In genomic region chr11:103054798-103055197, GRCm38 (mm10) we compare ENCODE assay signal across 9 mouse cellular contexts. TPM values are rescaled to one million over a fixed set of nuclear protein-coding genes. Genes with fewer than 3 reads are reported as not detected.
A peak's percentile ranks its signal among the peaks of the same experiment; 100 is the strongest.
DNase-seq lines count a peak whose midpoint lies in the region; ATAC-seq and TF ChIP-seq lines count a peak whose summit lies in the region.
"Had no signal": no experiment of that assay in that cellular context is flagged by ENCODE, and none has a peak within 500 bp of the region (broad histone marks: within the 10 kb centered on the region; RNA-seq: fewer than 3 reads in every experiment).

No protein-coding gene starts in this region.

- TF ChIP-seq POLR2A in lung, adult 2 months (IDR thresholded peaks at IDR 0.05; ENCODE audit: borderline replicate concordance, extremely low read depth, low read depth, low read length), result no peak

- 0 out of 2 replicates have a peak, but pooled peaks have one; percentile 10 for TF ChIP-seq CTCF in lung, adult 2 months (IDR thresholded peaks at IDR 0.05; ENCODE audit: insufficient read depth, low read length)

- WGBS in lung, adult 2 months, result 44% methylated on average over 6 of the region's 6 CpGs

- H3K4me3 ChIP-seq in lung, adult 2 months (replicated peaks; ENCODE audit: extremely low read depth, low read depth, low read length), result no peak overlapping the region

- H3K4me1 ChIP-seq in lung, adult 2 months (ENCODE audit: control insufficient read depth, insufficient read depth, low read length), result peaks cover 9% of the 10 kb centered on the region

- no peak for ATAC-seq in CD4-positive, CD25-positive, alpha-beta regulatory T cell, adult 4 months

- peak; percentile 85 for DNase-seq in CD4-positive, CD25-positive, alpha-beta regulatory T cell, adult 2 months (ENCODE audit: low read depth, low spot score)
- DNase-seq in B cell, adult 2 months, result peak; percentile 76 to 80
- peak; percentile 40 for DNase-seq in brain, embryonic 18.5 days (ENCODE audit: low read depth, low spot score)
- DNase-seq in frontal cortex, postnatal 10 days (ENCODE audit: low spot score in 2 of 2), result peak; percentile 53 to 71
- peak; percentile 62 to 90 for DNase-seq in kidney, postnatal 25 days
- DNase-seq in lung, adult 2 months, result peak; percentile 62
- peak; percentile 63 for DNase-seq in right cerebral cortex, postnatal 25 days

RNA-seq across cellular contexts. Expression of gene Dcakd, which starts 26.7 kb away (rescaled TPM):
- polyA plus RNA-seq in CD4-positive, CD25-positive, alpha-beta regulatory T cell, adult 4 months (2017; shearing (Covaris generic)), result 10 to 100 TPM; 26.4 to 32.5 TPM
- 54.4 and 58.2 TPM in 2 replicates for polyA plus RNA-seq in lung, adult 2 months (2012; rRNA removed)

RNA-seq across cellular contexts. Expression of gene Nmt1, which starts 26.8 kb away (rescaled TPM):
- polyA plus RNA-seq in CD4-positive, CD25-positive, alpha-beta regulatory T cell, adult 4 months (2017; shearing (Covaris generic)), result 100 to 1,000 TPM; 111 TPM
- polyA plus RNA-seq in lung, adult 2 months (2012; rRNA removed), result 24.0 and 32.2 TPM in 2 replicates

RNA-seq across cellular contexts. Expression of gene Plcd3, which starts 46.7 kb away (rescaled TPM):
- under 1 TPM; 0.41 to 0.51 TPM for polyA plus RNA-seq in CD4-positive, CD25-positive, alpha-beta regulatory T cell, adult 4 months (2017; shearing (Covaris generic))
- polyA plus RNA-seq in lung, adult 2 months (2012; rRNA removed), result 11.0 and 17.2 TPM in 2 replicates
- polyA plus RNA-seq: macrophage had no signal

RNA-seq across cellular contexts. Expression of gene Acbd4, which starts 46.7 kb away (rescaled TPM):
- 10 to 100 TPM; 19.7 to 25.2 TPM for polyA plus RNA-seq in CD4-positive, CD25-positive, alpha-beta regulatory T cell, adult 4 months (2017; shearing (Covaris generic))
- 41.1 and 46.5 TPM in 2 replicates for polyA plus RNA-seq in lung, adult 2 months (2012; rRNA removed)
